Mouse (Mus musculus): ENCODE measurements around the gene Mettl17.

Gene Mettl17

DNA sequence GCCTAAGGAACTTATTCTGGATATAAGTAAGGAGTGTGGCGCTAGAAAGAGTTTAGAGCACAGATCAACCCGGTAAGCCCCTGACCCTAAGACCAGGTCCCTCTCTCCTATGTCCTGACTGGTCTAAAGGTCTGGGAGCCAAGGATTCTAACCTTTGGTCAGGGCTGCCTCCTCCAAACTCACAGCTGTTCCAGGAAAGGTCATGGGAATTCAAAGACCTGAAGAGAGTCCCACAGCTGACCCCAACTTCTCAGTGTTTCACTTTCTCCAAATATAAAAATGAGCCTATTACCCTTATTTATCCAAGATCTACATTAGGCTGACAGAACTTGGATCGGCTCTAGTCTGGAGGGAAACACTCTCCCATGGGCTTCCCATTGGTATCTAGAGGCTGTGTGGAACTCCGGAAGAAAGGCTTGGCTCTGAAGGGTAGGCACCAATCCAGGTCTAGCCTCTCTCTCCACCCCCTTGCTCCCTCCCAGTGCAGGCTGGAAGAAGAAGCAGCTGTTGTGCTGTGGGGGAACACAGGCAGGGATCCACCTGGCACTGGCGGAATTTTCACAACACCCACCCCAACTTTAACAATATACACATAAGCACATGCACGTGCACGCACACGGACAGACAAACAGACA is 44.8 kb downstream of the Mettl17 start:
- no peak for DNase-seq (ENCODE audit: low spot score in 2 of 2)

DNA sequence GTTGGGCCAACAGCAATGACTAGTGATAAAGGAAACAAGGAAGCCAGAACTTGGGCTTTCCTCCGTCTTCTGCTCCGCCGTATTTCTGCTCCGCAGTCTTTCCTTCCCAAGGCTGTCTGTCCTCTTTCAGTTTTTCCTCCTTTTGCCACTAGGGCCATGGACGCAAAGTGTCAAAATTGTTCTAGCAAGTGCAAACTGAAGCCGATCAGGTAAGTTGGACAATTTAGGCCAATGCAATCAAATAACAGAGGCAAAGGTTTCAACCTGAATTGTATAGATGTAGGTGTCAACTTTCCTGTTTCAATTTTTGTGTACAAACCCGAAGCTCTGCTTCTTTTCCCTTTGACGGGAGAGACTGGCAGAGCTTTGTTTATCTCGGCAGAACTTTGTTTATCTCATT is 45.3 kb downstream of the Mettl17 start:
- no peak for DNase-seq (ENCODE audit: low spot score in 2 of 2)

DNA sequence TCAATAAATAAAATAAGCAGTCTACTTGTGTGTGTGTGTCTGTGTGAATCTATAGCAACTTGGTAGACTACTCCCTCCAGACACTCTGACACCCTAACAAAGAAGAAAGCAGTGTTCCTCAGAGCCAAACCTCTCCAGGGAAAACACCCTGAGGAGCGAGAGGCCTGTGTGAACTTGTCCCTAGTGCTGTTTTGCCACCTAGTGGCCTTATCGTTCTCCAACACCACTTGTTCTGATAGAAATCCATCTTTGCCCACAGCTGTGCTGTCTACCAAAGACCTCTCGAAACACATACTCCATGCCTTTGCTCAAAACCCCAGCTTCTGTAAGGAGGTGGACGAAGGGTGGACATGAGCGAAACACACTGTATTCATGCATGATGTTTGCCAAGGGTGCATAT is 46.2 kb downstream of the Mettl17 start:
- DNase-seq (ENCODE audit: low spot score in 2 of 2) = no peak

DNA sequence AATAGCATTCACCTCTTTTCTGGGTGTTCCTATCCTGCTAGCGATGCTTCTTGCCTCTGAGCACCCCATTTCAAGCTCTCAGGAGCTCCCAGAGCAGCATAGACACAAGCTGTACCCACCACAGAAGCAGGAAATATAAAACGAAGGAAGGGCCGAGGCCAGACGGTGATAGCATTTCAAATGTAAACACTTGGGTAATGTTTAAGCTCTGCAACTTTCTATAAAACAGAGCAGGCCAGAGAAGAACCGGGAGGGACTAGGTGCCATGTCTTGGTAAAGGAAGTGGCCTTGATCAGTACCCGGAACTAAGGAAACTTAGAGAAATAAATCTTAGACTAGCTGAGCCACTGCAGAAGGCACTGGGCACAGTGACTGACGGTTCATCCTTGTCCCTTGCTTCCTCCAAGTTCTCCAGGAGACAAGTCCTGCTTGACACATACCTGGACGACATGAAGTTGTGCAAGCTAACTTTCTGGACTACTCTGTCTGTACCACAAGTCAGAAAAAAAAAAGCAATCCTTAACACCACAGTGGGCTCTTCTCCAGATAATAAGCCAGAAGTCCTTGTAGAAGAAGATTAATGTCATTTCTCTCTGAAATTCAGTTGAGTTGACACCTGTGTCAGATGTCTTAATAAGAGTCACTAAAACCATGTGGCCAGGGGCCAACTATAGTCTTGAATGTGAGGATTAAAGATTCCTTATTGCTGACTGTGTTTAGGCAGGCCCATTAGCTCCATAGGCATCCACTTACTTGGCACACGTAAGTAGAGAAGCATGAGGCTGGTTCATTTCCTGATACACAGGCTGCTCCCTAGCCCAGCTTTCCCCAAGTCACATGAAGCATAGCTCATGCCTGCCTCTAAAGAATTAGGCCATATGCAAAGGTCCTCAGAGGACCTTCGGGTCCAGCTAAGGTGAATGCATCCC is 47.7 kb downstream of the Mettl17 start:
- DNase-seq (ENCODE audit: low spot score in 2 of 2) = no peak

DNA sequence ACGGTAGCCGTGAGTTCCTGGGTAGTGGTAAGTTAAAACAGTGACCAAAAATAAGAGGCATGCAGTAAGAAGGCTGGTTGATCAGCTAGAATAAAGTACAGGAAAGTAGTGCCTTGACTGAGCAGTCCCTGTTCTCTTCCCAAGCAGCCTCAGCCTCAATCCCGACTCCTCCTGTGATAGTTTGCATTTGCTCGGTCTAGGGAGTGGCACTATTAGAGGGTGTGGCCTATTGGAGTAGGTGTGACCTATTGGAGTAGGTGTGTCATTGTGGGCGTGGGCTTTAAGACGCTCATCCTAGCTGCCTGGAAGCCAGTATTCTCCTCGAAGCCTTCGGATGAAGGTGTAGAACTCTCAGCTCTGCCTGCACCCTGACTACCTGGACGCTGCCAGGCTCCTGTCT is 54.4 kb downstream of the Mettl17 start:
- DNase-seq (ENCODE audit: low spot score in 2 of 2) = no peak

DNA sequence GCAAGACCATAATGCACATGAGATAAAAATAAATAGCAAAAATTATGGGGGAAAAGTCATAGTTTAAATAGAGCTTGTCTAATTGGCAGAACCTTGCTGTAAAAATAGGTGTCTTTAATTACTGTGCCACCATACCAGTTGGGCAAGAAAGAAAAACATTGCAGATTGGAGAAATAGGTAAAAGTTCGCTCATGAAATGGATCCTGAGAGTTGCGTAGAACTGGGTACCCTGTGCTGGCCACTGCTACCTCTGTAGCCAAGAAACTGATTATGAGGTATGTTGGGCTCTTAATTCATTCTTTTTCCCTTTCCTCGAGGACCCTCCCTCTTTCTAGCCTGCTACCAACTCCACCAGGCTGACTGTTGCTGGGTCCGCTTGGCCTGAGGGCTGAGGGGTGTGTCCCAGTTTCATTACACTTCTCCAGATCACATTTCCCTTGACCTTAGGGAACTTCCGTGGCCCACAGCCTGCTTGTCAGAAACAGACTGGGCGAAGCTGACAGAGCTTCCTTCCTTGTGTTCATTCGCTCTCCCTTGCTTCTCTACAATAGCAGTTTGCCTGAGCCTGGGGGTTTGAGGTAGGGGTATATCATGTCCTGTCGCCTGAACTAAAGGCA is 56.4 kb downstream of the Mettl17 start:
- DNase-seq (ENCODE audit: low spot score in 2 of 2) = no peak

DNA sequence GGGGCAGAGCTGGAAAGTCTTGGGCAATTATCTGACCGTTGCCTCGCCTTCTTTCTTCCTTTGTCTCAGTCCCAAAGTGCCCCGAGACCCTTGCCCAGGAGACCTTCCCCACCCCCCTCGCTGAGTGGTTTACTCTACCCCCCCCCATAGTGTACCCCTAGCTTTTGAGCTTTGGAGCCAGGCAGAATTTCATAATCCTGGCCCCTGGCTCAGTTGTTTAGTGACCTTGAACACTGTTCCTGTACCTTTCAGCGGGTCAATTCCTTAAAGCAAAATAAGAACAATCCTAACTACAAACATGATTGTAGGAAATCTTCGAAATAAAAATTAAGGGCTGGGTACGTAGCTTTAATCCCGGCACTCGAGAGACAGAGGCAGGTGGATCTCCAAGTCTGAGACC is 56.9 kb downstream of the Mettl17 start:
- DNase-seq (ENCODE audit: low spot score in 2 of 2) = no peak

DNA sequence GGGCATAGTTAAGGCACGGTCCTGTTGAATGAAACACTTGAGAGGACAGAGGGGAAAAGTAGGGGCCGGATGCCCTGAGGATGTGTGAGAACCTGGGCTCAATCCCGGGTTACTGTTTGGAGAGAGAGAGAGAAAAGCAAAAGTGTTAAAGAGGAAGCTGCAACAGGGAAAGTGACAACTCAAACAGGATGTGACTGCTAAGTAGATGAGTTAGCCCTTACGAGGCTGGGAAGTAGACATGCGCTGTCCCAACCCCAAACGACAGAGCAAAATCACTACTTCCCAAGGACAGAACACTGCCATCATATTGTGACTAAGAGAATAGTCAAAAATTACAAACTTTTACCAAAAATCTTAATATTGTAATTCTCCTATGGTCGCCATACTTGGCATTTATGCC is 57.6 kb downstream of the Mettl17 start:
- no peak for DNase-seq (ENCODE audit: low spot score in 2 of 2)

Data from spleen, postnatal 4 days (tissue).